Mouse (Mus musculus) CH12.LX (cell line): Measurements from ENCODE around the gene Timp3. TPM values are rescaled to one million over a fixed set of nuclear protein-coding genes. Genes with fewer than 3 reads are reported as not detected.

Experiments
- DNase-seq: peaks from one replicate; pipeline ENCODE4 v3.0.0-alpha.2; 2013; ENCODE audit errors: extremely low read depth
- H3K27ac ChIP-seq: 2 replicates; pipeline ENCODE4 v1.5.1; 2012; ENCODE audit warnings: low read depth, mild to moderate bottlenecking, control low read depth, moderate library complexity; ENCODE audit not compliant: insufficient read depth
- H3K27me3 ChIP-seq: replicated peaks from 2 replicates; pipeline ENCODE3; 2012; ENCODE audit warnings: inconsistent platforms
- H3K36me3 ChIP-seq, 2 experiments: replicated peaks in 1 of 2; 2 replicates each; pipeline versions ENCODE3 to v1.6.1; 2012; ENCODE audit warnings: inconsistent platforms in 1 of 2, low read length in 1 of 2, mild to moderate bottlenecking in 1 of 2, mixed read lengths in 1 of 2, moderate library complexity in 1 of 2; ENCODE audit not compliant: control insufficient read depth in 1 of 2, insufficient read depth in 1 of 2
- H3K4me1 ChIP-seq, 2 experiments: 2 replicates each; pipeline ENCODE4 v1.6.1; 2012; ENCODE audit warnings: inconsistent platforms in 1 of 2, moderate library complexity in 1 of 2; ENCODE audit not compliant: insufficient read depth in 2 of 2, control insufficient read depth in 1 of 2
- H3K4me2 ChIP-seq: 2 replicates; pipeline ENCODE4 v1.6.1; 2012; ENCODE audit warnings: low read depth, mild to moderate bottlenecking, control low read depth; ENCODE audit not compliant: poor library complexity, insufficient read depth, severe bottlenecking
- H3K4me3 ChIP-seq, 3 experiments: fragments of 150-350 bp in 1 of 3; sonication (generic) in 1 of 3; replicated peaks in 1 of 3; 2 replicates each; pipeline versions ENCODE3 to v1.5.1; 2011 to 2012; ENCODE audit warnings: low read depth in 2 of 3, low read length in 2 of 3, mild to moderate bottlenecking in 2 of 3, moderate library complexity in 2 of 3, control low read depth in 1 of 3, improper control_type of control experiment in 1 of 3, inconsistent platforms in 1 of 3, mixed read lengths in 1 of 3; ENCODE audit not compliant: poor library complexity in 1 of 3
- H3K79me2 ChIP-seq: replicated peaks from 2 replicates; pipeline ENCODE4 v1.6.1; 2012; ENCODE audit warnings: mild to moderate bottlenecking, moderate library complexity; ENCODE audit not compliant: control insufficient read depth, poor library complexity, insufficient read depth, severe bottlenecking; ENCODE audit errors: extremely low read depth
- H3K9ac ChIP-seq: 2 replicates; pipeline ENCODE4 v1.6.1; 2012; ENCODE audit warnings: low read depth, mild to moderate bottlenecking, control low read depth, moderate library complexity; ENCODE audit not compliant: insufficient read depth
- H3K9me3 ChIP-seq: replicated peaks from 2 replicates; pipeline ENCODE3; 2012; ENCODE audit warnings: low read length, inconsistent platforms, mixed read lengths
- BHLHE40 ChIP-seq: IDR thresholded peaks from 2 replicates; pipeline ENCODE4 v1.6.1; 2011; ENCODE audit warnings: mild to moderate bottlenecking, low read depth, low read length, improper control_type of control experiment
- CHD1 ChIP-seq: IDR thresholded peaks from 2 replicates; pipeline ENCODE4 v1.6.1; 2012; ENCODE audit warnings: low read depth, low read length, improper control_type of control experiment, inconsistent platforms
- CTCF ChIP-seq, 2 experiments: IDR thresholded peaks in 1 of 2; conservative IDR thresholded peaks in 1 of 2; 2 replicates each; pipeline ENCODE4 v1.5.1; 2011 to 2012; ENCODE audit warnings: low read depth in 2 of 2, low read length in 2 of 2, improper control_type of control experiment in 1 of 2, inconsistent platforms in 1 of 2, mild to moderate bottlenecking in 1 of 2, moderate library complexity in 1 of 2
- E2F4 ChIP-seq: IDR thresholded peaks from 2 replicates; pipeline ENCODE4 v1.6.1; 2011; ENCODE audit warnings: low read depth, low read length, improper control_type of control experiment; ENCODE audit not compliant: insufficient replicate concordance
- ELF1 ChIP-seq: IDR thresholded peaks from 2 replicates; pipeline ENCODE4 v1.6.1; 2014; ENCODE audit warnings: low read depth, mild to moderate bottlenecking, inconsistent platforms, low read length, improper control_type of control experiment
- EP300 ChIP-seq: IDR thresholded peaks from 2 replicates; pipeline ENCODE4 v1.6.1; 2011; ENCODE audit warnings: low read length, improper control_type of control experiment
- ETS1 ChIP-seq: conservative IDR thresholded peaks from 2 replicates; pipeline ENCODE4 v1.6.1; 2012; ENCODE audit warnings: low read depth, mild to moderate bottlenecking, inconsistent platforms, low read length, improper control_type of control experiment, moderate library complexity
- GABPA ChIP-seq: IDR thresholded peaks from 2 replicates; pipeline ENCODE4 v1.6.1; 2012; ENCODE audit warnings: low read depth, low read length, improper control_type of control experiment, inconsistent platforms; ENCODE audit not compliant: insufficient replicate concordance
- HCFC1 ChIP-seq: IDR thresholded peaks from 2 replicates; pipeline ENCODE4 v1.6.1; 2012; ENCODE audit warnings: low read depth, mild to moderate bottlenecking, inconsistent platforms, low read length, improper control_type of control experiment
- JUN ChIP-seq: IDR thresholded peaks from 2 replicates; pipeline ENCODE4 v1.6.1; 2011; ENCODE audit warnings: low read depth, mild to moderate bottlenecking, low read length, improper control_type of control experiment, moderate library complexity; ENCODE audit not compliant: insufficient read depth
- MAFK ChIP-seq: IDR thresholded peaks from 2 replicates; pipeline ENCODE4 v1.6.1; 2011; ENCODE audit warnings: low read length, improper control_type of control experiment; ENCODE audit not compliant: insufficient replicate concordance
- MAX ChIP-seq: IDR thresholded peaks from 2 replicates; pipeline ENCODE4 v1.6.1; 2011; ENCODE audit warnings: low read length, improper control_type of control experiment
- MEF2A ChIP-seq: IDR thresholded peaks from 2 replicates; pipeline ENCODE4 v1.6.1; 2014; ENCODE audit warnings: low read depth, mild to moderate bottlenecking, inconsistent platforms, low read length, improper control_type of control experiment, borderline replicate concordance
- MYC ChIP-seq: IDR thresholded peaks from 2 replicates; pipeline ENCODE4 v1.6.1; 2011; ENCODE audit warnings: low read depth, mild to moderate bottlenecking, improper control_type of control experiment, low read length
- NELFE ChIP-seq: IDR thresholded peaks from 2 replicates; pipeline ENCODE4 v1.6.1; 2011; ENCODE audit warnings: low read depth, low read length, improper control_type of control experiment
- PAX5 ChIP-seq: IDR thresholded peaks from 2 replicates; pipeline ENCODE4 v1.6.1; 2012; ENCODE audit warnings: low read length, inconsistent platforms, mixed read lengths
- POLR2AphosphoS2 ChIP-seq: IDR thresholded peaks from 2 replicates; pipeline ENCODE4 v1.6.1; 2011; ENCODE audit warnings: low read depth, low read length, improper control_type of control experiment
- RCOR1 ChIP-seq: conservative IDR thresholded peaks from 2 replicates; pipeline ENCODE4 v1.6.1; 2012; ENCODE audit warnings: low read depth, mild to moderate bottlenecking, inconsistent platforms, low read length, improper control_type of control experiment
- SIN3A ChIP-seq: IDR thresholded peaks from 2 replicates; pipeline ENCODE4 v1.6.1; 2012; ENCODE audit warnings: low read length, improper control_type of control experiment, inconsistent platforms
- SMC3 ChIP-seq: IDR thresholded peaks from 2 replicates; pipeline ENCODE4 v1.6.1; 2011; ENCODE audit warnings: low read depth, low read length, improper control_type of control experiment
- TBP ChIP-seq: conservative IDR thresholded peaks from 2 replicates; pipeline ENCODE4 v1.6.1; 2011; ENCODE audit warnings: low read depth, low read length, improper control_type of control experiment
- USF1 ChIP-seq: IDR thresholded peaks from 2 replicates; pipeline ENCODE4 v1.6.1; 2014; ENCODE audit warnings: low read depth, mild to moderate bottlenecking, inconsistent platforms, low read length, improper control_type of control experiment
- USF2 ChIP-seq: conservative IDR thresholded peaks from 2 replicates; pipeline ENCODE4 v1.6.1; 2011; ENCODE audit warnings: low read depth, low read length, improper control_type of control experiment
- ZC3H11A ChIP-seq: IDR thresholded peaks from 2 replicates; pipeline ENCODE4 v1.6.1; 2012; ENCODE audit warnings: low read depth, mild to moderate bottlenecking, inconsistent platforms, low read length, improper control_type of control experiment
- ZKSCAN1 ChIP-seq: IDR thresholded peaks from 2 replicates; pipeline ENCODE4 v1.6.1; 2012; ENCODE audit warnings: low read depth, inconsistent platforms, low read length, improper control_type of control experiment, borderline replicate concordance
- ZMIZ1 ChIP-seq: IDR thresholded peaks from 2 replicates; pipeline ENCODE4 v1.6.1; 2012; ENCODE audit warnings: low read depth, mild to moderate bottlenecking, inconsistent platforms, low read length, improper control_type of control experiment
- dilution Hi-C: fragments of 300-500 bp; cut with MboI; formaldehyde crosslinking; loops from 2 replicates; pipeline ENCODE4 v1.14.3; 2020; ENCODE audit warnings: low sequenced_read_pairs; ENCODE audit not compliant: extremely low pct_unique_long_range_greater_than_20kb, extremely low pct_ligation_motif_present
- in situ Hi-C: fragments of 300-500 bp; cut with MboI; formaldehyde crosslinking; loops from 3 replicates; pipeline ENCODE4 v1.14.3; 2019; ENCODE audit warnings: low sequenced_read_pairs, low pct_ligation_motif_present, low pct_unique_long_range_greater_than_20kb, mixed read lengths
- polyA plus RNA-seq: library from polyadenylated mRNA; unstranded; fragments of >175 nt; gene quantifications from 2 replicates; pipeline ENCODE4 v1.2.1, GENCODE M21; 2012; ENCODE audit warnings: low read depth; ENCODE audit not compliant: insufficient read length
- total RNA-seq, 2 experiments: library from RNA; depleted of rRNA; stranded (reverse); fragments of 300-350 nt in 1 of 2; fragments of >200 nt in 1 of 2; gene quantifications; 2 replicates each; pipeline ENCODE4 v1.2.3; 2012 to 2014

Timp3 gene
- total and polyA plus RNA-seq, 3 experiments: 0.09 to 0.17 TPM; not detected in 1

GRCm38 (mm10) chr10:86388803-86389202, 88.6 kb downstream of the Timp3 start:
- Histone ChIP-seq H3K4me3 (no peak overlapping the region), H3K36me3 (peaks cover 0 to 34% of the 10 kb centered on the region in 2 experiments), H3K9ac (no peak overlapping the region), H3K9me3 (no peaks in the 10 kb centered on the region), H3K4me1 (peaks cover 3 to 46% of the 10 kb centered on the region in 2 experiments; a peak in 3 of 4 replicates), H3K79me2 (no peaks in the 10 kb centered on the region), H3K27me3 (no peaks in the 10 kb centered on the region), H3K4me2 (no peak overlapping the region), H3K27ac (no peak overlapping the region)
- in situ Hi-C loops (no loop called here), dilution Hi-C loops (no loop called here)
- no peak for DNase-seq
- TF ChIP-seq ETS1: no peak
- no peak for TF ChIP-seq MAFK
- no peak for TF ChIP-seq EP300
- TF ChIP-seq USF1: no peak
- no peak for TF ChIP-seq E2F4
- no peak for TF ChIP-seq SMC3
- no peak for TF ChIP-seq CHD1
- TF ChIP-seq ZKSCAN1: no peak
- no peak for TF ChIP-seq JUN
- no peak for TF ChIP-seq ELF1

GRCm38 (mm10) chr10:86389357-86389756, 89.2 kb downstream of the Timp3 start:
- no peak overlapping the region for H3K4me2 ChIP-seq
- no peaks in the 10 kb centered on the region for H3K27me3 ChIP-seq
- H3K4me1 ChIP-seq: peaks cover 3 to 46% of the 10 kb centered on the region in 2 experiments; a peak in 3 of 4 replicates
- no peak overlapping the region for H3K27ac ChIP-seq
- H3K9ac ChIP-seq: no peak overlapping the region
- no peaks in the 10 kb centered on the region for H3K79me2 ChIP-seq
- H3K9me3 ChIP-seq: no peaks in the 10 kb centered on the region
- no peak for DNase-seq
- TF ChIP-seq ZC3H11A (no peak), ZMIZ1 (no peak), SIN3A (no peak), GABPA (no peak), EP300 (no peak), MEF2A (no peak), NELFE (no peak), JUN (no peak), MYC (no peak), MAX (no peak), TBP (no peak), USF1 (no peak), BHLHE40 (no peak), USF2 (no peak), ZKSCAN1 (no peak), CTCF (conservative IDR thresholded peaks at IDR 0.05 in 1 of 2, IDR thresholded peaks at IDR 0.05 in 1 of 2; ENCODE audit: low read depth in 2 of 2, low read length in 2 of 2) (no peak), PAX5 (no peak), HCFC1 (no peak), POLR2AphosphoS2 (no peak), RCOR1 (no peak)
- H3K36me3 ChIP-seq: peaks cover 0 to 29% of the 10 kb centered on the region in 2 experiments
- in situ Hi-C loops (no loop called here), dilution Hi-C loops (no loop called here)
- no peak overlapping the region for H3K4me3 ChIP-seq
